Mouse (Mus musculus): ENCODE data around the gene L3mbtl1. TPM values are rescaled to one million over a fixed set of nuclear protein-coding genes. Genes with fewer than 3 reads are reported as not detected.

Gene L3mbtl1
- total and polyA plus RNA-seq, 2 experiments from 2014 or later = not detected

GRCm38 (mm10) chr2:162943931-162944330 lies 659 bp downstream of the L3mbtl1 start:
- Histone ChIP-seq H3K27me3 (ENCODE audit: control insufficient read depth, insufficient read depth, low read length) (0 out of 2 replicates have a peak, but pooled peaks cover 7% of the 10 kb centered on the region), H3K4me3 (ENCODE audit: low read depth, low read length) (peak overlapping the region; percentile 62), H3K4me2 (ENCODE audit: low read depth, low read length) (peak overlapping the region; percentile 99), H3K4me1 (ENCODE audit: control insufficient read depth, insufficient read depth) (peaks cover 5% of the 10 kb centered on the region; the same call in 1 of the 2 replicates), H3K27ac (ENCODE audit: low read depth) (no peak overlapping the region), H3K9me3 (replicated peaks; ENCODE audit: control insufficient read depth, low read length) (no peaks in the 10 kb centered on the region), H3K36me3 (replicated peaks; ENCODE audit: control insufficient read depth, insufficient read depth, low read length) (peaks cover 20% of the 10 kb centered on the region), H3K9ac (replicated peaks; ENCODE audit: low read depth, low read length) (no peak overlapping the region)
- WGBS = 9% methylated on average over 11 of the region's 11 CpGs
- ATAC-seq (ENCODE audit: insufficient read depth, low read depth) (no peak), DNase-seq (ENCODE audit: low spot score) (no peak)
- TF ChIP-seq CTCF (IDR thresholded peaks at IDR 0.05; ENCODE audit: low read depth) (no peak), EP300 (IDR thresholded peaks at IDR 0.05; ENCODE audit: low read depth) (no peak)

DNA sequence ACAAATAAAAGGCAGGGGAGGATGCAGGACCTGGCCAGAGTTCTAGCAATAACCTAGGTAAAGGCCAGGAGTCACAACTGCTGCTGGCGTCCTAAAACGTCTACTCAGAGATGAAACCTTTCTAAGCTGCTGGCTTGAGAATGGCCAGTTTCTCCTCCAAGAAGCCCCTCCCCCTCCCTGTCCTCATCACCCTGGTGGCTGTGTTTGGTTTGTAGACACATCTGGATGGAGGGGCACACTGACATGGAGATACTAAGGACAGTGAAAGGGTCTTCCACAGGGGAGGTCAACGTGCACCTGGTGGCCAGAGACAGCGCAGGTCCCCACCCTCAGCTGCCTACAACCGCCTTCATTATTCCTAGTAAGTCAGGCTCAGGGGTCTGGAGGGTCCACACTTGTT lies 3.7 kb downstream of the L3mbtl1 start:
- Histone ChIP-seq H3K4me1 (ENCODE audit: control insufficient read depth, insufficient read depth) (peaks cover 5% of the 10 kb centered on the region; the same call in 1 of the 2 replicates), H3K36me3 (replicated peaks; ENCODE audit: control insufficient read depth, insufficient read depth, low read length) (no peaks in the 10 kb centered on the region), H3K9ac (replicated peaks; ENCODE audit: low read depth, low read length) (no peak overlapping the region), H3K4me3 (ENCODE audit: low read depth, low read length) (no peak overlapping the region), H3K27me3 (ENCODE audit: control insufficient read depth, insufficient read depth, low read length) (0 out of 2 replicates have a peak, but pooled peaks cover 7% of the 10 kb centered on the region), H3K27ac (ENCODE audit: low read depth) (no peak overlapping the region), H3K4me2 (ENCODE audit: low read depth, low read length) (no peak overlapping the region), H3K9me3 (replicated peaks; ENCODE audit: control insufficient read depth, low read length) (no peaks in the 10 kb centered on the region)
- DNase-seq (ENCODE audit: low spot score) (no peak), ATAC-seq (ENCODE audit: insufficient read depth, low read depth) (no peak)
- 86% methylated on average over 5 of the region's 5 CpGs for WGBS
- TF ChIP-seq EP300 (IDR thresholded peaks at IDR 0.05; ENCODE audit: low read depth) = no peak
- no peak for TF ChIP-seq CTCF (IDR thresholded peaks at IDR 0.05; ENCODE audit: low read depth)

- Histone ChIP-seq H3K4me1 (ENCODE audit: control insufficient read depth, insufficient read depth) (peaks cover 4% of the 10 kb centered on the region; the same call in 1 of the 2 replicates), H3K27ac (ENCODE audit: low read depth) (no peak overlapping the region), H3K36me3 (replicated peaks; ENCODE audit: control insufficient read depth, insufficient read depth, low read length) (no peaks in the 10 kb centered on the region), H3K9me3 (replicated peaks; ENCODE audit: control insufficient read depth, low read length) (no peaks in the 10 kb centered on the region), H3K9ac (replicated peaks; ENCODE audit: low read depth, low read length) (no peak overlapping the region), H3K27me3 (ENCODE audit: control insufficient read depth, insufficient read depth, low read length) (0 out of 2 replicates have a peak, but pooled peaks cover 7% of the 10 kb centered on the region), H3K4me2 (ENCODE audit: low read depth, low read length) (0 out of 2 replicates have a peak overlapping the region, but pooled peaks have one; percentile 18), H3K4me3 (ENCODE audit: low read depth, low read length) (no peak overlapping the region)
- 37% methylated on average over 15 of the region's 15 CpGs for WGBS
- DNase-seq (ENCODE audit: low spot score) = no peak
- ATAC-seq (ENCODE audit: insufficient read depth, low read depth) = no peak
- TF ChIP-seq EP300 (IDR thresholded peaks at IDR 0.05; ENCODE audit: low read depth) (no peak), CTCF (IDR thresholded peaks at IDR 0.05; ENCODE audit: low read depth) (no peak)
These were observed 4.5 kb downstream of the L3mbtl1 start for GRCm38 (mm10) chr2:162947736-162948135.

DNA sequence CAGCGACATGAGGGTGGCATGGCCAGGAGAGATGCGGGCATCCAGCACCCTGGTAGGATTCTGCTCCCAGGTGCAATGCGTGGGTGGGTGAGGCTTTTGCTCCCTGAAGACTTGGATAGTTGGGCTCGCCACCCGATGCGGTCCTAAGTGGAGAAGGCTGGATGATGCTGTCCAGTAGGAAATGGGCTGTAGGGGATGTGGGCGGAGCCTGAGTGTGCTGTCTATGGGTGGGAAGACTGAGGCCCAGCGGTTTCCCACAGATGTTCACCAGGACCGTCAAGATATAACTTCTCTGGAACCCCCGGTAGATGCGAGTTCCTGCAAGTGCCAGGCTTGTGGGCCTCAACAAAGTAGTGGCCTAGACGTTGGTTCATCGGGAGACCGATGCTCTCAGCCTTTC lies 4.9 kb downstream of the L3mbtl1 start:
- DNase-seq (ENCODE audit: low spot score) (no peak), ATAC-seq (ENCODE audit: insufficient read depth, low read depth) (no peak; the same call in 1 of the 2 replicates)
- no peaks in the 10 kb centered on the region for H3K36me3 ChIP-seq (replicated peaks; ENCODE audit: control insufficient read depth, insufficient read depth, low read length)
- no peak overlapping the region for H3K27ac ChIP-seq (ENCODE audit: low read depth)
- H3K4me1 ChIP-seq (ENCODE audit: control insufficient read depth, insufficient read depth) = no peaks in the 10 kb centered on the region
- H3K27me3 ChIP-seq (ENCODE audit: control insufficient read depth, insufficient read depth, low read length) = 0 out of 2 replicates have a peak, but pooled peaks cover 7% of the 10 kb centered on the region
- H3K4me3 ChIP-seq (ENCODE audit: low read depth, low read length) = no peak overlapping the region
- H3K9me3 ChIP-seq (replicated peaks; ENCODE audit: control insufficient read depth, low read length) = no peaks in the 10 kb centered on the region
- no peak overlapping the region for H3K9ac ChIP-seq (replicated peaks; ENCODE audit: low read depth, low read length)
- 65% methylated on average over 14 of the region's 14 CpGs for WGBS
- no peak for TF ChIP-seq EP300 (IDR thresholded peaks at IDR 0.05; ENCODE audit: low read depth)
- TF ChIP-seq CTCF (IDR thresholded peaks at IDR 0.05; ENCODE audit: low read depth) = no peak
- 0 out of 2 replicates have a peak overlapping the region, but pooled peaks have one; percentile 18 for H3K4me2 ChIP-seq (ENCODE audit: low read depth, low read length)

- no peak overlapping the region for H3K4me2 ChIP-seq (ENCODE audit: low read depth, low read length)
- TF ChIP-seq CTCF (IDR thresholded peaks at IDR 0.05; ENCODE audit: low read depth) (no peak), EP300 (IDR thresholded peaks at IDR 0.05; ENCODE audit: low read depth) (no peak)
- 88% methylated on average over 2 of the region's 2 CpGs for WGBS
These were observed 7.5 kb downstream of the L3mbtl1 start for GRCm38 (mm10) chr2:162950776-162951175.

DNA sequence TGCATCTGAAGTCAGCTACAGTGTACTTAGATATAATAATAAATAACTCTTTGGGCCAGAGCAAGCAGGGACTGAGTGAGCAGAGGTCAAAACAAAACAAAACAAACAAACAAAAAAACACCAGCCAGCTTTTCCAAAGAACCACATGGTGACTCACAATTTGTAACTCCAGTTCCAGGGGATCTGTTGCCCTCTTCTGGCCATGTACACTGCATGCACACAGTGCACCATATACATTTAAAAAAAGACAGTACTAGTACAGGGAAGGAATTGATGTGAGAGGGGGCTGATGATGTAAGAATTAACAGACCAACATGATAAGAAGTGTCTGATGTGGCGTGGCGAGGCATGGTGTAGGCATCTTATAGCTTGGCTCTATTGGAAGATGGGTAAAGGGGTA lies 13.6 kb downstream of the L3mbtl1 start:
- Histone ChIP-seq H3K4me1 (ENCODE audit: control insufficient read depth, insufficient read depth) (no peaks in the 10 kb centered on the region), H3K27ac (ENCODE audit: low read depth) (no peak overlapping the region), H3K4me3 (ENCODE audit: low read depth, low read length) (no peak overlapping the region), H3K9ac (replicated peaks; ENCODE audit: low read depth, low read length) (no peak overlapping the region), H3K27me3 (ENCODE audit: control insufficient read depth, insufficient read depth, low read length) (no peaks in the 10 kb centered on the region), H3K9me3 (replicated peaks; ENCODE audit: control insufficient read depth, low read length) (no peaks in the 10 kb centered on the region), H3K4me2 (ENCODE audit: low read depth, low read length) (no peak overlapping the region), H3K36me3 (replicated peaks; ENCODE audit: control insufficient read depth, insufficient read depth, low read length) (no peaks in the 10 kb centered on the region)
- ATAC-seq (ENCODE audit: insufficient read depth, low read depth) = no peak
- DNase-seq (ENCODE audit: low spot score) = no peak
- TF ChIP-seq EP300 (IDR thresholded peaks at IDR 0.05; ENCODE audit: low read depth) (no peak), CTCF (IDR thresholded peaks at IDR 0.05; ENCODE audit: low read depth) (peak; percentile 30)
- WGBS = 83% methylated on average over 2 of the region's 2 CpGs

More at GRCm38 (mm10) chr2:162950776-162951175, 7.5 kb downstream of the L3mbtl1 start:
- Histone ChIP-seq H3K4me1 (ENCODE audit: control insufficient read depth, insufficient read depth) (no peaks in the 10 kb centered on the region), H3K4me3 (ENCODE audit: low read depth, low read length) (no peak overlapping the region), H3K27me3 (ENCODE audit: control insufficient read depth, insufficient read depth, low read length) (no peaks in the 10 kb centered on the region), H3K36me3 (replicated peaks; ENCODE audit: control insufficient read depth, insufficient read depth, low read length) (no peaks in the 10 kb centered on the region), H3K27ac (ENCODE audit: low read depth) (no peak overlapping the region), H3K9ac (replicated peaks; ENCODE audit: low read depth, low read length) (no peak overlapping the region), H3K9me3 (replicated peaks; ENCODE audit: control insufficient read depth, low read length) (no peaks in the 10 kb centered on the region)
- ATAC-seq (ENCODE audit: insufficient read depth, low read depth) (no peak; the same call in 1 of the 2 replicates), DNase-seq (ENCODE audit: low spot score) (no peak)

Measured in heart, postnatal 0 days (tissue).